Mouse (Mus musculus): ENCODE measurements around the gene Acsl3.

Acsl3 gene

GRCm38 (mm10) chr1:78745230-78745777 lies 87.7 kb downstream of the Acsl3 start:
- peak; percentile 11 to 18 for DNase-seq
